Mouse (Mus musculus) neutrophil, adult 5-6 weeks (primary cell): ENCODE results near the gene Naa15. TPM values are rescaled to one million over a fixed set of nuclear protein-coding genes. Genes with fewer than 3 reads are reported as not detected.
"Not testable (repeated sequence)": the region's sequence is repeated elsewhere in the genome, so short reads cannot be mapped to it uniquely, and the experiment has no call there.

Experiments used
- ATAC-seq: fragments of 151-379, 151-347 bp; 2 replicates; pipeline ENCODE4 v1.8.0; 2017; ENCODE audit warnings: mild to moderate bottlenecking, moderate TSS enrichment; ENCODE audit not compliant: insufficient number of reproducible peaks, poor library complexity, low FRiP score, severe bottlenecking; ENCODE audit errors: extremely low read depth
- total RNA-seq: library from RNA; stranded (forward); fragments of 200-1000 nt; gene quantifications from 2 replicates; pipeline ENCODE4 v1.2.3, GENCODE M21; 2017

Gene Naa15
- total RNA-seq, 1 experiment from 2014 or later: 80.2 TPM

- no peak for ATAC-seq
Measured at GRCm38 (mm10) chr3:51391095-51391494, 23.9 kb upstream of the Naa15 start.

DNA sequence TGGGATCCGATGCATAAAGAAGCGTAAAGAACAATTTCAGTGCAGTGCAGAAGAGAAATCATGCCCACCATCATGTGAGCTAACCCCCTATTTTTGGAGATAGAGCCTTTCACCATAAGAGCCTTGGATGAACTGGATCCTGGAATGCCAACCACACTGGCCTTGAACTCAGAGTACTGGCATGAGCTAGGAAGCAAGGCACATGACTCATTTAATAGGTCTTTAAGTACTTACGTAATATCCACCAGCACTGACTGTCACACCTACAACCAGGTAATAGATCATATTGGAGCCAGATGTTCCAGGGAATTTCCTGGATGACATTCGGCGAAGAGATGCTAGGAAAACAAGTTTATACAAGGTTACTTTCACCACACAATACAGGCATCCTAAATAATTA, 23.4 kb upstream of the Naa15 start:
- no peak for ATAC-seq

- ATAC-seq: not testable (repeated sequence)
Measured at GRCm38 (mm10) chr3:51393018-51393417, 21.9 kb upstream of the Naa15 start.

GRCm38 (mm10) chr3:51393651-51394050, 21.3 kb upstream of the Naa15 start:
- no peak for ATAC-seq

DNA sequence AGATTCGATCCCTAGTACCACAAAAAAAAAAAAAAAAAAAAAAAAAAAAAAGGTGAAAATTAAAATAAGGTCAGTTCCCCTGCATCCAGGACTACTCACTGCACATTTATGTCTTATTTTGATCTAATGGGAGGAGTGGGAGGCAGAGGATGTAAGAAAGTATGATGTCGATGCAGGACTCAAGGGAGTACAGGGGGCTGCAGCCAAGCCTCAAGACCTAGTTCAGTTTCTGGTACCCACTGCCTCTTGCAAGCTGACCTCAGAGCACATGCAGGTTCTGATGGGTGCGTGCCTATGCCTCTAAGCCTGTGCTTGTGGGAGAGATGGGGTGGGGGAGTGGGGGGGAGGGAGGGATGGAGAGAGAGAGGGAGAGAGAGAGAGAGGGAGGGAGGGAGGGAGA, 20.1 kb upstream of the Naa15 start:
- no peak for ATAC-seq

GRCm38 (mm10) chr3:51395461-51396145, 19.3 kb upstream of the Naa15 start:
- no peak for ATAC-seq

DNA sequence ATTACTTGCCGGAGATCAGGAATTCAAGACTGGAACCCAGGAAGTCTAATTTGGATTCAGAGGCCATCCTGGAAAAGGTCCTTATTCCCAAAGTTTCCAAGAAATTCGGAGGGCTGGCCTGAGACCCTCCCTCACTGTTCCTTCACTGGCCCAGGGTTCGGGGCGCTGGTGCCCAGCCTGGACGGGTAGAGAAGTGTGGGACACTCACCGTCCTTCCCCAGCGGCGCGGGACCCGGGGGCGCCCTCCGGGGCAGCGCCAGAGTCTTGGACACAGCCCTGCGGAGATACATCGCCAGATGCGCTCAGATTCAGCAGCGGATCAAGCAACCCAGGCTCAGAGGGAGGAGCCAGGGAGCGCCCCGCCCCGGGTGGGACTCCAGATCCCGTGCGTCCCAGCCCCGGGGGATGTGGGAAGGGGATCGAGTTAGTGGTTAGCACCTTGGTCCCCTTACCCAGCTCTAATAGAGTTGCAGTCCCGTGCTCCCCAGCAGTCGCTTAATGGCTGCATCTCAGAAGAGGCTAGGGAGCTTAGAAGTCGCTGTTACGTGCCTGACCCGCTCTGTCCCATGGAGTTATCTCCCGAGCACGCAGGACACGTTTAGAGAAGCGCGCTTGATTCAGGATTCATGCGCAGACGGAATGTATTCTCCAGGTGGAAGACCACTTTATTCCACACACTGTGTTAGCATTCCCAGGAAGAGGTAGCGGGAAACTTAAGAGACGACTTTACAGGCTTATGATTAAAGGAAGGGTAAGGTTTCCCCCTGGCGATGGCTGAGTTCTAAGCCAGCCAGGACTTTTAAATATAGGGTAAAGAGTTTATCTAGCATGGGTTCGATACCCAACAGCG, 18.5 kb upstream of the Naa15 start, which contains the start of gene Mgarp:
Gene Mgarp, minus strand, starts transcription at position 520 of the 850 bp plus-strand sequence.
- ATAC-seq: 0 out of 2 replicates have a peak, but pooled peaks have one; percentile 36

- ATAC-seq: 0 out of 2 replicates have a peak, but pooled peaks have one; percentile 6
Measured at GRCm38 (mm10) chr3:51397700-51398299, 17.1 kb upstream of the Naa15 start.

DNA sequence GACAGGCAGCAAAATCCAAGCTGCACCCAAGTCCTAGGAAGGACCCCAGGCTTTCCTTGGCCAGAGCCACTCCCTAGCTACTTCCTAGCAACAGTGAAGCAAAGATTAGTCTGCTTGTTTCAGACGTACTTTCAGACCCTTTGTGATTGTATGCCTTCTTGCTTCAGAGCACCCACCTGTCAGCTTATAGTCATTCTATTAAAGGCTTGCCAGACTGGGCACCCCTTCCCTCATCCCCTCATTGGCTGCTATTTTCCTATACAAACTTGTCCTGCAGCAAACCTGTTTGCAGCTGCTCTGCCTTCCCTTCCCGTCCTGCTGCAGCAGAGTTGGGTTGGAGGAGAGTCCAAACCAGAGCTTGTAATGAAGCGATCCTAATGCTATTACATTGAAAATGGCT, 16.3 kb upstream of the Naa15 start:
- no peak for ATAC-seq

DNA sequence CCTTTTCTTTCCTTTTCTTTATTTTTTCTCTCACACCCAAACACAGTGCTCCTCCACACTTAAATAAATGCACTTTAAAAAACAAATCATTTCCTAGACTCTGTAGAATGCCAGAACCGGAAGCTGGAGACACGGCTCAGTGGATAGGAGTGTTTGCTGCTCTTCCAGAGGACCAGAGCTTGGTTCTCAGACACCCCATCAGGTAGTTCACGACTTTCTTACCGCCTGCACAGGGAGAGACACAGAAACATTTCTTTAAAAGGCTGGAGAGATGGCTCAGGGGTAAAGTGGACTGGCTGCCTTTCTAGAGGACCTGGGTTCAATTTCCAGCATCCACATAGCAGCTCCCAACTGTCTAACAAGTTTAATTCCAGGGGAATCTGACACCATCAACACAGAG, 15.4 kb upstream of the Naa15 start:
- ATAC-seq: no peak

- ATAC-seq: no peak
Measured at GRCm38 (mm10) chr3:51400682-51401081, 14.3 kb upstream of the Naa15 start.

DNA sequence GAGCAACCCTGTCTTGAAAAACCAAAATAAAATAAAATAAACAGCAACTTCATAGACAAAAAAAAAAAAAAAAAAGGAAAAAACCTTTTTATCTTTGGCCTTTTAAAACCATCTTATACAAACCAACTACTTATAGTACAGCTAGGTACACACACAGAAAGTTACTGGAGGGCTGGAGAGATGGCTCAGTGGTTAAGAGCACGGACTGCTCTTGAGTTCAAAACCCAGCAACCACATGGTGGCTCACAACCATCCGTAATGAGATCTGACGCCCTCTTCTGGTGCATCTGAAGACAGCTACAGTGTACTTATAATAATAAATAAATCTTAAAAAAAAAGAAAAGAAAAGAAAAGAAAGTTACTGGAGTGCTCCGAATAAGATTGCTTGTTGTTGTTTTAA, 12.9 kb upstream of the Naa15 start:
- not testable (repeated sequence) for ATAC-seq

- ATAC-seq: no peak
Measured at GRCm38 (mm10) chr3:51402628-51403027, 12.3 kb upstream of the Naa15 start.

DNA sequence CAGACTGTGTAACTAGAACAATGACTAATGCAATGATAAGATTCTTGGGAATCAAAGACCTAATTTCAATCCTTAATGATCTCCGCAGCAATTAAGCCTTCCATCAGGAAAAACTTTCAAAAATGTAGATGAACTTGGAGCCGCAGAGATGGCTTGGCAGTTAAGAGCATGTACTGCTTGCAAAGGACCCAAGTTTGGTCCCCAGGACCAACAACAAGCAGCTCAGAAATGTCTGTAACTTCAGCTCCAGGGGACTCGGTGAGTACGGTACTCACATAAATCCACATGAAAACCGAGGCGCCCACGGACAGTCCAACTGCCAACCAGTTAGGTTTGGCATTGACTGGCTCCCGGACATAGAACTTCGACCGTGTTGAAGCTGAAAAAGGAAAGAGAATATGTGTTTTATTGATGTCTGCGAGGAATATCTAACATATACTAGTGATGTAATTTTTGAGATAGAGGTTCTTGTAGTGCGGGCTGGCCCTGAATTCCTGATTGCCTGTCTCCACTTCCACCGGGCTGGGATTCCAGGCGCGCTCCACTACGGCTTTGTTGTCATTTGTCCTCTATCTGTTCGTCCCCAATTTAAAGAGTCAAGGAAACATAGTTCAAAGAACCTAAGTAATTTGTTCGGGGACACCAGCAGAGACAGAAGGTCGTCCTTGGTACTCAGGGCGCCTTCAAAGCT, 6.9 kb upstream of the Naa15 start:
- ATAC-seq: no peak

GRCm38 (mm10) chr3:51408561-51409183, 6.3 kb upstream of the Naa15 start, which contains the start of gene Ndufc1:
Ndufc1 (minus strand) TSS chr3:51408988.
- peak; percentile 97 for ATAC-seq

GRCm38 (mm10) chr3:51412457-51412856, 2.5 kb upstream of the Naa15 start:
- ATAC-seq: no peak

- no peak for ATAC-seq
Measured at GRCm38 (mm10) chr3:51413276-51413675, 1.7 kb upstream of the Naa15 start.

GRCm38 (mm10) chr3:51416073-51416363, 1.1 kb downstream of the Naa15 start:
- peak; percentile 33 for ATAC-seq
